Mouse (Mus musculus): ENCODE data around the gene Sart1.

GRCm38 (mm10) chr19:5422895-5423443, 34.5 kb upstream of the Sart1 start:
- no peak for TF ChIP-seq POLR2A (IDR thresholded peaks at IDR 0.05; ENCODE audit: control insufficient read depth, extremely low read depth, insufficient read depth, low read length, poor library complexity)
- TF ChIP-seq CTCF (IDR thresholded peaks at IDR 0.05; ENCODE audit: borderline replicate concordance, control insufficient read depth, extremely low read depth, insufficient read depth, low read length, poor library complexity): no peak
